Mouse (Mus musculus) MEL (cell line): ENCODE data around the gene Pla2g1b. TPM values are rescaled to one million over a fixed set of nuclear protein-coding genes. Genes with fewer than 3 reads are reported as not detected.

Experiments used
- DNase-seq: peaks from one replicate; pipeline ENCODE4 v3.0.0; 2011; ENCODE audit warnings: low read depth, low spot score
- H3K27ac ChIP-seq: 2 replicates; pipeline ENCODE4 v1.5.1; 2012; ENCODE audit warnings: low read depth, mild to moderate bottlenecking, control low read depth, low read length, moderate library complexity; ENCODE audit not compliant: control insufficient read depth
- H3K27me3 ChIP-seq, 2 experiments: fragments of 150-350 bp in 1 of 2; sonication (generic) in 1 of 2; 2 replicates each; pipeline ENCODE4 v1.6.1; 2012; ENCODE audit warnings: low read length in 2 of 2, mild to moderate bottlenecking in 2 of 2, improper control_type of control experiment in 1 of 2, moderate library complexity in 1 of 2; ENCODE audit not compliant: insufficient read depth in 2 of 2, control insufficient read depth in 1 of 2
- H3K36me3 ChIP-seq, 2 experiments: 2 replicates each; pipeline ENCODE4 v1.6.1; 2012 to 2014; ENCODE audit warnings: low read length in 2 of 2, improper control_type of control experiment in 1 of 2, inconsistent platforms in 1 of 2, mild to moderate bottlenecking in 1 of 2; ENCODE audit not compliant: insufficient read depth in 2 of 2, control insufficient read depth in 1 of 2
- H3K4me1 ChIP-seq, 2 experiments: fragments of 150-350 bp in 1 of 2; sonication (generic) in 1 of 2; 2 replicates each; pipeline ENCODE4 v1.6.1; 2012; ENCODE audit warnings: low read length in 2 of 2, improper control_type of control experiment in 1 of 2, mild to moderate bottlenecking in 1 of 2; ENCODE audit not compliant: insufficient read depth in 2 of 2, control insufficient read depth in 1 of 2
- H3K4me3 ChIP-seq, 2 experiments: fragments of 150-350 bp in 1 of 2; sonication (generic) in 1 of 2; 2 replicates each; pipeline ENCODE4 v1.5.1; 2012; ENCODE audit warnings: low read depth in 2 of 2, low read length in 2 of 2, mild to moderate bottlenecking in 2 of 2, moderate library complexity in 2 of 2, control low read depth in 1 of 2, improper control_type of control experiment in 1 of 2; ENCODE audit not compliant: control insufficient read depth in 1 of 2, insufficient read depth in 1 of 2
- H3K79me2 ChIP-seq: 2 replicates; pipeline ENCODE4 v1.6.1; 2012; ENCODE audit warnings: mild to moderate bottlenecking, low read length, moderate library complexity; ENCODE audit not compliant: control insufficient read depth, poor library complexity, insufficient read depth
- H3K9ac ChIP-seq: 2 replicates; pipeline ENCODE4 v1.6.1; 2012; ENCODE audit warnings: low read depth, mild to moderate bottlenecking, control low read depth, low read length, moderate library complexity; ENCODE audit not compliant: control insufficient read depth, poor library complexity, severe bottlenecking
- H3K9me3 ChIP-seq: fragments of 150-350 bp; sonication (generic); replicated peaks from 2 replicates; pipeline ENCODE4 v1.6.1; 2012; ENCODE audit warnings: mild to moderate bottlenecking, low read length, improper control_type of control experiment, moderate library complexity; ENCODE audit not compliant: insufficient read depth
- BHLHE40 ChIP-seq: IDR thresholded peaks from 2 replicates; pipeline ENCODE4 v1.6.1; 2012; ENCODE audit warnings: low read depth, mild to moderate bottlenecking, inconsistent platforms, low read length, improper control_type of control experiment, borderline replicate concordance
- CHD1 ChIP-seq: IDR thresholded peaks from 2 replicates; pipeline ENCODE4 v1.6.1; 2012; ENCODE audit warnings: low read depth, mild to moderate bottlenecking, inconsistent platforms, low read length, improper control_type of control experiment
- GATA1 ChIP-seq: IDR thresholded peaks from 2 replicates; pipeline ENCODE4 v1.6.1; 2011; ENCODE audit warnings: low read depth, low read length, improper control_type of control experiment
- JUND ChIP-seq: IDR thresholded peaks from 2 replicates; pipeline ENCODE4 v1.6.1; 2011; ENCODE audit warnings: low read depth, mild to moderate bottlenecking, improper control_type of control experiment, low read length
- MAFK ChIP-seq: IDR thresholded peaks from 2 replicates; pipeline ENCODE4 v1.6.1; 2011; ENCODE audit warnings: low read depth, mild to moderate bottlenecking, low read length, improper control_type of control experiment, borderline replicate concordance
- MAX ChIP-seq: IDR thresholded peaks from 2 replicates; pipeline ENCODE4 v1.6.1; 2011; ENCODE audit warnings: low read length, improper control_type of control experiment
- MAZ ChIP-seq: IDR thresholded peaks from 2 replicates; pipeline ENCODE4 v1.6.1; 2012; ENCODE audit warnings: low read depth, mild to moderate bottlenecking, inconsistent platforms, low read length, improper control_type of control experiment
- MEF2A ChIP-seq: IDR thresholded peaks from 2 replicates; pipeline ENCODE4 v1.6.1; 2014; ENCODE audit warnings: low read depth, mild to moderate bottlenecking, inconsistent platforms, low read length, improper control_type of control experiment; ENCODE audit not compliant: poor library complexity, insufficient replicate concordance, severe bottlenecking; ENCODE audit errors: extremely low read depth
- MYC ChIP-seq: IDR thresholded peaks from 2 replicates; pipeline ENCODE4 v1.6.1; 2011; ENCODE audit warnings: low read depth, mild to moderate bottlenecking, low read length, improper control_type of control experiment, moderate library complexity
- NELFE ChIP-seq: IDR thresholded peaks from 2 replicates; pipeline ENCODE4 v1.6.1; 2011; ENCODE audit warnings: low read depth, low read length, improper control_type of control experiment
- POLR2AphosphoS2 ChIP-seq: IDR thresholded peaks from 2 replicates; pipeline ENCODE4 v1.6.1; 2011; ENCODE audit warnings: low read length, improper control_type of control experiment
- RAD21 ChIP-seq: IDR thresholded peaks from 2 replicates; pipeline ENCODE4 v1.6.1; 2011; ENCODE audit warnings: mild to moderate bottlenecking, low read depth, low read length, improper control_type of control experiment
- SIN3A ChIP-seq: IDR thresholded peaks from 2 replicates; pipeline ENCODE4 v1.6.1; 2012; ENCODE audit warnings: low read length, improper control_type of control experiment, inconsistent platforms
- SMC3 ChIP-seq: IDR thresholded peaks from 2 replicates; pipeline ENCODE4 v1.6.1; 2011; ENCODE audit warnings: low read depth, low read length, improper control_type of control experiment
- TBP ChIP-seq: IDR thresholded peaks from 2 replicates; pipeline ENCODE4 v1.8.0; 2011; ENCODE audit warnings: low read depth, low read length, improper control_type of control experiment
- USF1 ChIP-seq: IDR thresholded peaks from 2 replicates; pipeline ENCODE4 v1.6.1; 2014; ENCODE audit warnings: low read depth, mild to moderate bottlenecking, inconsistent platforms, low read length, improper control_type of control experiment, moderate library complexity
- ZC3H11A ChIP-seq: IDR thresholded peaks from 2 replicates; pipeline ENCODE4 v1.6.1; 2012; ENCODE audit warnings: low read depth, mild to moderate bottlenecking, inconsistent platforms, low read length, improper control_type of control experiment
- ZNF384 ChIP-seq: IDR thresholded peaks from 2 replicates; pipeline ENCODE4 v1.6.1; 2012; ENCODE audit warnings: low read depth, mild to moderate bottlenecking, inconsistent platforms, low read length, improper control_type of control experiment
- polyA plus RNA-seq, 2 experiments: library from polyadenylated mRNA; stranded (reverse) in 1 of 2; unstranded in 1 of 2; fragments of >175 nt in 1 of 2; fragments of >200 nt in 1 of 2; gene quantifications; 2 replicates each; pipeline versions ENCODE4 v1.2.1 to v1.2.4; 2012; ENCODE audit warnings: low replicate concordance in 2 of 2, low read depth in 1 of 2; ENCODE audit not compliant: insufficient read length in 2 of 2, insufficient read depth in 1 of 2, missing spikeins in 1 of 2
- total RNA-seq: library from RNA; depleted of rRNA; stranded (reverse); fragments of 300-350 nt; gene quantifications from 2 replicates; pipeline ENCODE4 v1.2.3, GENCODE M21; 2012

The Pla2g1b gene
- total and polyA plus RNA-seq, 3 experiments, result 0.58 to 6.6 TPM; not detected in 1

- no peak for TF ChIP-seq MYC
- TF ChIP-seq RAD21, result peak; percentile 84
- no peak for TF ChIP-seq CHD1
- peak; percentile 82; the same call in 1 of the 2 replicates for TF ChIP-seq POLR2AphosphoS2
- no peak for TF ChIP-seq GATA1
- peak; percentile 83 for TF ChIP-seq ZC3H11A
- TF ChIP-seq MEF2A, result no peak
- TF ChIP-seq ZNF384, result 0 out of 2 replicates have a peak, but pooled peaks have one; percentile 10
- TF ChIP-seq MAZ, result peak; percentile 93
- 0 out of 2 replicates have a peak, but pooled peaks have one; percentile 26 for TF ChIP-seq BHLHE40
- peak; percentile 30; the same call in 1 of the 2 replicates for TF ChIP-seq MAX
- no peak for TF ChIP-seq TBP
- TF ChIP-seq NELFE, result peak; percentile 88
- TF ChIP-seq MAFK, result no peak
Observed at GRCm38 (mm10) chr5:115506454-115507201, 40.6 kb downstream of the Pla2g1b start, which contains the start of gene Pxn (continued).

- no peaks in the 10 kb centered on the region for H3K27me3 ChIP-seq
- H3K4me3 ChIP-seq, result peak overlapping the region; percentile 91 to 98
- H3K9me3 ChIP-seq, result no peaks in the 10 kb centered on the region
- TF ChIP-seq CHD1, result no peak
- no peak for TF ChIP-seq JUND
- no peak for TF ChIP-seq SMC3
- TF ChIP-seq SIN3A, result no peak
- no peak for TF ChIP-seq USF1
- H3K79me2 ChIP-seq, result peaks cover 16% of the 10 kb centered on the region
- H3K9ac ChIP-seq, result peak overlapping the region; percentile 98
- DNase-seq, result no peak
- peaks cover 0 to 8% of the 10 kb centered on the region in 2 experiments; a peak in 1 of 4 replicates for H3K4me1 ChIP-seq
- H3K27ac ChIP-seq, result no peak overlapping the region
- H3K36me3 ChIP-seq, result peaks cover 0 to 2% of the 10 kb centered on the region in 2 experiments; a peak in 1 of 4 replicates
Observed at GRCm38 (mm10) chr5:115507267-115507980, 41.4 kb downstream of the Pla2g1b start.
